Mouse (Mus musculus) myocyte (in vitro differentiated cells): ENCODE measurements around the gene Bcl2l14. TPM values are rescaled to one million over a fixed set of nuclear protein-coding genes. Genes with fewer than 3 reads are reported as not detected.

Source experiments
- H3K27me3 ChIP-seq: one replicate; pipeline ENCODE4 v1.6.1; 2011; ENCODE audit not compliant: control insufficient read depth, insufficient read depth, insufficient read length
- H3K36me3 ChIP-seq: one replicate; pipeline ENCODE4 v1.6.1; 2011; ENCODE audit not compliant: control insufficient read depth, insufficient read depth
- H3K4me2 ChIP-seq: one replicate; pipeline ENCODE4 v1.6.1; 2011; ENCODE audit warnings: low read depth, control low read depth
- H3K4me3 ChIP-seq: one replicate; pipeline ENCODE4 v1.5.1; 2011; ENCODE audit warnings: mild to moderate bottlenecking, control low read depth, moderate library complexity
- H3K79me2 ChIP-seq: one replicate; pipeline ENCODE4 v1.6.1; 2011; ENCODE audit not compliant: control insufficient read depth, insufficient read depth
- H3ac ChIP-seq: one replicate; pipeline ENCODE4 v1.6.1; 2011; ENCODE audit not compliant: control insufficient read depth, insufficient read length
- CEBPB ChIP-seq: IDR thresholded peaks from 2 replicates; pipeline ENCODE4 v1.6.1; 2011; ENCODE audit warnings: mild to moderate bottlenecking, moderate library complexity; ENCODE audit not compliant: poor library complexity, insufficient read depth, severe bottlenecking
- E2F4 ChIP-seq: IDR thresholded peaks from one replicate; pipeline ENCODE4 v1.6.1; 2011; ENCODE audit warnings: mild to moderate bottlenecking, control low read depth, moderate library complexity; ENCODE audit not compliant: insufficient read depth
- MAX ChIP-seq: IDR thresholded peaks from one replicate; pipeline ENCODE4 v1.6.1; 2011; ENCODE audit warnings: low read depth, mild to moderate bottlenecking, control low read depth
- MYOD1 ChIP-seq, 3 experiments: IDR thresholded peaks; one replicate each; pipeline ENCODE4 v1.6.1; 2011; ENCODE audit warnings: control low read depth in 2 of 3, low read depth in 2 of 3, mild to moderate bottlenecking in 2 of 3, moderate library complexity in 1 of 3; ENCODE audit not compliant: insufficient read length in 2 of 3, control insufficient read depth in 1 of 3
- MYOG ChIP-seq, 3 experiments: IDR thresholded peaks; one replicate each; pipeline ENCODE4 v1.6.1; 2011; ENCODE audit warnings: control low read depth in 2 of 3, low read depth in 2 of 3, mild to moderate bottlenecking in 2 of 3; ENCODE audit not compliant: insufficient read length in 2 of 3, control insufficient read depth in 1 of 3, insufficient read depth in 1 of 3
- POLR2A ChIP-seq: IDR thresholded peaks from one replicate; pipeline ENCODE4 v1.6.1; 2011; ENCODE audit warnings: low read depth, mild to moderate bottlenecking, control low read depth, moderate library complexity; ENCODE audit not compliant: insufficient read length
- POLR2AphosphoS2 ChIP-seq: IDR thresholded peaks from one replicate; pipeline ENCODE4 v1.6.1; 2011; ENCODE audit warnings: low read depth, control low read depth; ENCODE audit not compliant: insufficient read length
- REST ChIP-seq: IDR thresholded peaks from one replicate; pipeline ENCODE4 v1.6.1; 2011; ENCODE audit warnings: mild to moderate bottlenecking, control low read depth, moderate library complexity; ENCODE audit not compliant: insufficient read depth, insufficient read length
- SRF ChIP-seq: IDR thresholded peaks from one replicate; pipeline ENCODE4 v1.6.1; 2011; ENCODE audit warnings: low read depth; ENCODE audit not compliant: control insufficient read depth, insufficient read length
- TCF12 ChIP-seq: IDR thresholded peaks from one replicate; pipeline ENCODE4 v1.6.1; 2011; ENCODE audit warnings: mild to moderate bottlenecking, control low read depth; ENCODE audit not compliant: poor library complexity, insufficient read depth, severe bottlenecking
- TCF3 ChIP-seq: IDR thresholded peaks from one replicate; pipeline ENCODE4 v1.6.1; 2011; ENCODE audit warnings: low read depth, control low read depth; ENCODE audit not compliant: insufficient read length
- USF1 ChIP-seq: IDR thresholded peaks from one replicate; pipeline ENCODE4 v1.6.1; 2011; ENCODE audit warnings: low read depth, mild to moderate bottlenecking, control low read depth, moderate library complexity
- polyA plus RNA-seq: library from polyadenylated mRNA; unstranded; fragments of >200 nt; fragmentation: generic; extraction: Trizol; gene quantifications from one replicate; pipeline ENCODE4 v1.2.1, GENCODE M21; 2012; ENCODE audit warnings: missing spikeins

Bcl2l14 gene
- polyA plus RNA-seq, 1 experiment, result 0.04 TPM

- Histone ChIP-seq H3K27me3 (no peaks in the 10 kb centered on the region), H3K4me2 (peak overlapping the region; percentile 26)
Measured at GRCm38 (mm10) chr6:134420375-134420774, 24.3 kb downstream of the Bcl2l14 start.

GRCm38 (mm10) chr6:134421921-134422320 lies 25.8 kb downstream of the Bcl2l14 start:
- Histone ChIP-seq H3K36me3 (no peaks in the 10 kb centered on the region), H3ac (no peak overlapping the region), H3K4me3 (no peak overlapping the region), H3K27me3 (no peaks in the 10 kb centered on the region), H3K4me2 (no peak overlapping the region), H3K79me2 (no peaks in the 10 kb centered on the region)
- TF ChIP-seq POLR2AphosphoS2, result no peak

More at GRCm38 (mm10) chr6:134420375-134420774, 24.3 kb downstream of the Bcl2l14 start:
- H3K36me3 ChIP-seq, result no peaks in the 10 kb centered on the region
- no peak overlapping the region for H3K4me3 ChIP-seq
- H3ac ChIP-seq, result no peak overlapping the region
- H3K79me2 ChIP-seq, result no peaks in the 10 kb centered on the region
- no peak for TF ChIP-seq TCF3
- TF ChIP-seq CEBPB, result no peak
- TF ChIP-seq POLR2AphosphoS2, result no peak
- TF ChIP-seq USF1, result no peak
- peak in 1 of 3 experiments; percentile 64 for TF ChIP-seq MYOD1 (IDR thresholded peaks at IDR 0.05; ENCODE audit: control insufficient read depth in 1 of 3, insufficient read length in 2 of 3, low read depth in 2 of 3)
- peak in 1 of 3 experiments; percentile 33 for TF ChIP-seq MYOG (IDR thresholded peaks at IDR 0.05; ENCODE audit: control insufficient read depth in 1 of 3, insufficient read depth in 1 of 3, insufficient read length in 2 of 3, low read depth in 2 of 3)
- no peak for TF ChIP-seq SRF
- TF ChIP-seq REST, result no peak
- no peak for TF ChIP-seq MAX
- no peak for TF ChIP-seq E2F4
- no peak for TF ChIP-seq POLR2A
- TF ChIP-seq TCF12, result no peak

- no peaks in the 10 kb centered on the region for H3K27me3 ChIP-seq
- H3K4me2 ChIP-seq, result no peak overlapping the region
- H3K79me2 ChIP-seq, result no peaks in the 10 kb centered on the region
- no peaks in the 10 kb centered on the region for H3K36me3 ChIP-seq
- TF ChIP-seq POLR2A (no peak), POLR2AphosphoS2 (no peak)
- no peak overlapping the region for H3ac ChIP-seq
- no peak overlapping the region for H3K4me3 ChIP-seq
Measured at GRCm38 (mm10) chr6:134425216-134425717, 29.1 kb downstream of the Bcl2l14 start.

GRCm38 (mm10) chr6:134427165-134427564 lies 31.0 kb downstream of the Bcl2l14 start:
- Histone ChIP-seq H3K79me2 (no peaks in the 10 kb centered on the region), H3K4me3 (no peak overlapping the region)

GRCm38 (mm10) chr6:134428455-134428854 lies 32.3 kb downstream of the Bcl2l14 start:
- Histone ChIP-seq H3K79me2 (no peaks in the 10 kb centered on the region), H3K27me3 (no peaks in the 10 kb centered on the region), H3ac (no peak overlapping the region), H3K4me2 (no peak overlapping the region), H3K4me3 (no peak overlapping the region), H3K36me3 (no peaks in the 10 kb centered on the region)
- TF ChIP-seq USF1, result no peak
- no peak for TF ChIP-seq TCF3
- TF ChIP-seq MYOD1 (IDR thresholded peaks at IDR 0.05; ENCODE audit: control insufficient read depth in 1 of 3, insufficient read length in 2 of 3, low read depth in 2 of 3), result no peak
- no peak for TF ChIP-seq POLR2A
- TF ChIP-seq POLR2AphosphoS2, result no peak
- no peak for TF ChIP-seq REST
- no peak for TF ChIP-seq SRF
- no peak for TF ChIP-seq TCF12
- no peak for TF ChIP-seq MAX
- no peak for TF ChIP-seq MYOG (IDR thresholded peaks at IDR 0.05; ENCODE audit: control insufficient read depth in 1 of 3, insufficient read depth in 1 of 3, insufficient read length in 2 of 3, low read depth in 2 of 3)
- TF ChIP-seq E2F4, result no peak
- TF ChIP-seq CEBPB, result no peak

More at GRCm38 (mm10) chr6:134427165-134427564, 31.0 kb downstream of the Bcl2l14 start:
- H3K4me2 ChIP-seq, result no peak overlapping the region
- no peak overlapping the region for H3ac ChIP-seq
- H3K27me3 ChIP-seq, result no peaks in the 10 kb centered on the region
- H3K36me3 ChIP-seq, result no peaks in the 10 kb centered on the region
- TF ChIP-seq POLR2A (no peak), USF1 (no peak), MYOG (IDR thresholded peaks at IDR 0.05; ENCODE audit: control insufficient read depth in 1 of 3, insufficient read depth in 1 of 3, insufficient read length in 2 of 3, low read depth in 2 of 3) (no peak), SRF (no peak), MAX (no peak), TCF12 (no peak), E2F4 (no peak), REST (no peak), TCF3 (no peak), MYOD1 (IDR thresholded peaks at IDR 0.05; ENCODE audit: control insufficient read depth in 1 of 3, insufficient read length in 2 of 3, low read depth in 2 of 3) (no peak), POLR2AphosphoS2 (no peak)
